Mouse (Mus musculus) 3134 (cell line): ENCODE data around the gene Gm20683.

Source experiments
- DNase-seq: peaks from one replicate; pipeline ENCODE4 v3.0.0-alpha.2; 2011; ENCODE audit warnings: low spot score; ENCODE audit not compliant: insufficient read length; ENCODE audit errors: extremely low read depth

The Gm20683 gene

GRCm38 (mm10) chr17:25841117-25841880 is at the start of gene Gm20683:
TSS of gene Gm20683 (minus strand) at chr17:25841763.
- DNase-seq: no peak

GRCm38 (mm10) chr17:25888837-25889236 is 47.3 kb upstream of the Gm20683 start:
- no peak for DNase-seq

GRCm38 (mm10) chr17:25887467-25887866 is 45.9 kb upstream of the Gm20683 start:
- no peak for DNase-seq

GRCm38 (mm10) chr17:25886806-25887205 is 45.2 kb upstream of the Gm20683 start:
- no peak for DNase-seq

- no peak for DNase-seq
These were observed 44.1 kb upstream of the Gm20683 start for GRCm38 (mm10) chr17:25885636-25886035.

- no peak for DNase-seq
These were observed 42.3 kb upstream of the Gm20683 start for GRCm38 (mm10) chr17:25883824-25884223.

- DNase-seq: no peak
These were observed 41.7 kb upstream of the Gm20683 start for GRCm38 (mm10) chr17:25883268-25883667.

GRCm38 (mm10) chr17:25882306-25882705 is 40.7 kb upstream of the Gm20683 start:
- no peak for DNase-seq

GRCm38 (mm10) chr17:25881691-25882090 is 40.1 kb upstream of the Gm20683 start:
- DNase-seq: no peak

- no peak for DNase-seq
These were observed 39.5 kb upstream of the Gm20683 start for GRCm38 (mm10) chr17:25880913-25881641.

- no peak for DNase-seq
These were observed 38.8 kb upstream of the Gm20683 start, which contains the start of gene Wfikkn1 for GRCm38 (mm10) chr17:25880196-25880910. TSS of gene Wfikkn1 (minus strand) at chr17:25880858.

GRCm38 (mm10) chr17:25879750-25880149 is 38.2 kb upstream of the Gm20683 start:
- DNase-seq: no peak

GRCm38 (mm10) chr17:25879261-25879660 is 37.7 kb upstream of the Gm20683 start:
- DNase-seq: no peak

- DNase-seq: no peak
These were observed 37.1 kb upstream of the Gm20683 start for GRCm38 (mm10) chr17:25878611-25879180.

GRCm38 (mm10) chr17:25877741-25878610 is 36.4 kb upstream of the Gm20683 start:
- DNase-seq: no peak

GRCm38 (mm10) chr17:25877025-25877424 is 35.5 kb upstream of the Gm20683 start:
- DNase-seq: no peak

GRCm38 (mm10) chr17:25876347-25876915 is 34.9 kb upstream of the Gm20683 start:
- DNase-seq: no peak

- DNase-seq: peak; percentile 92
These were observed 33.9 kb upstream of the Gm20683 start for GRCm38 (mm10) chr17:25875171-25876136.
